Mouse (Mus musculus) cerebellum, adult 11 months (tissue): ENCODE data around the gene Rasa2.
A peak's percentile ranks its signal among the peaks of the same experiment; 100 is the strongest.
"Not testable (repeated sequence)": the region's sequence is repeated elsewhere in the genome, so short reads cannot be mapped to it uniquely, and the experiment has no call there.

Source experiments
- DNase-seq: peaks from one replicate; pipeline ENCODE4 v3.0.0; 2022

The Rasa2 gene

GRCm38 (mm10) chr9:96524972-96525506 is 106.4 kb downstream of the Rasa2 start, which contains the start of gene Gm28729:
Gene Gm28729, minus strand, starts transcription at chr9:96525264.
- no peak for DNase-seq

GRCm38 (mm10) chr9:96523148-96523547 is 108.3 kb downstream of the Rasa2 start:
- DNase-seq, result no peak

GRCm38 (mm10) chr9:96521574-96521973 is 109.8 kb downstream of the Rasa2 start:
- not testable (repeated sequence) for DNase-seq

GRCm38 (mm10) chr9:96517429-96517828 is 114.0 kb downstream of the Rasa2 start:
- DNase-seq, result no peak

GRCm38 (mm10) chr9:96516806-96517205 is 114.6 kb downstream of the Rasa2 start:
- no peak for DNase-seq

- DNase-seq, result no peak
Measured at GRCm38 (mm10) chr9:96515737-96516136, 115.7 kb downstream of the Rasa2 start.

- no peak for DNase-seq
Measured at GRCm38 (mm10) chr9:96514278-96514677, 117.1 kb downstream of the Rasa2 start.

GRCm38 (mm10) chr9:96506011-96506498 is 125.4 kb downstream of the Rasa2 start:
- DNase-seq, result no peak

- no peak for DNase-seq
Measured at GRCm38 (mm10) chr9:96505156-96505555, 126.3 kb downstream of the Rasa2 start.

GRCm38 (mm10) chr9:96504116-96504895 is 127.1 kb downstream of the Rasa2 start:
- DNase-seq, result no peak

- peak; percentile 20 for DNase-seq
Measured at GRCm38 (mm10) chr9:96502856-96503610, 128.4 kb downstream of the Rasa2 start.

- no peak for DNase-seq
Measured at GRCm38 (mm10) chr9:96501217-96501616, 130.2 kb downstream of the Rasa2 start.

- DNase-seq, result no peak
Measured at GRCm38 (mm10) chr9:96493212-96493611, 138.2 kb downstream of the Rasa2 start.

GRCm38 (mm10) chr9:96491810-96492209 is 139.6 kb downstream of the Rasa2 start:
- no peak for DNase-seq
